Mouse (Mus musculus) heart, embryonic 14.5 days (tissue): ENCODE data around the gene 1700109H08Rik. TPM values are rescaled to one million over a fixed set of nuclear protein-coding genes. Genes with fewer than 3 reads are reported as not detected.

Experiments used
- ATAC-seq: fragments of 200-750 bp; cut with Nextera tagmentation; 2 replicates; pipeline ENCODE4 v1.8.0; 2017; ENCODE audit warnings: low read depth, moderate TSS enrichment; ENCODE audit not compliant: insufficient number of reproducible peaks, insufficient read depth, low FRiP score
- H3K27ac ChIP-seq, 2 experiments: fragments of 200-500 bp in 1 of 2; fragments of 300-500 bp in 1 of 2; sonication (generic) in 1 of 2; replicated peaks in 1 of 2; 2 replicates each; pipeline ENCODE4 v1.5.1; 2012 to 2014; ENCODE audit warnings: low read depth in 2 of 2, low read length in 2 of 2, control low read depth in 1 of 2, mild to moderate bottlenecking in 1 of 2, mixed read lengths in 1 of 2; ENCODE audit not compliant: control insufficient read depth in 1 of 2, insufficient read depth in 1 of 2
- H3K27me3 ChIP-seq: fragments of 300-500 bp; sonication (generic); 2 replicates; pipeline ENCODE4 v1.6.1; 2014; ENCODE audit warnings: mild to moderate bottlenecking, low read length, control low read depth; ENCODE audit not compliant: control insufficient read depth, insufficient read depth
- H3K36me3 ChIP-seq: fragments of 300-500 bp; sonication (generic); 2 replicates; pipeline ENCODE4 v1.6.1; 2014; ENCODE audit warnings: mild to moderate bottlenecking, control low read depth, low read length, mixed read lengths; ENCODE audit not compliant: control insufficient read depth, insufficient read depth
- H3K4me1 ChIP-seq, 2 experiments: fragments of 200-500 bp in 1 of 2; fragments of 300-500 bp in 1 of 2; sonication (generic) in 1 of 2; 2 replicates each; pipeline ENCODE4 v1.6.1; 2012 to 2014; ENCODE audit warnings: low read length in 2 of 2, control low read depth in 1 of 2, mixed read lengths in 1 of 2; ENCODE audit not compliant: control insufficient read depth in 2 of 2, insufficient read depth in 2 of 2
- H3K4me2 ChIP-seq: fragments of 300-500 bp; sonication (generic); 2 replicates; pipeline ENCODE4 v1.6.1; 2014; ENCODE audit warnings: mild to moderate bottlenecking, low read length
- H3K4me3 ChIP-seq, 2 experiments: fragments of 200-500 bp in 1 of 2; fragments of 300-500 bp in 1 of 2; sonication (generic) in 1 of 2; 2 replicates each; pipeline ENCODE4 v1.5.1; 2012 to 2014; ENCODE audit warnings: low read length in 2 of 2, mild to moderate bottlenecking in 2 of 2, control low read depth in 1 of 2, low read depth in 1 of 2, moderate library complexity in 1 of 2; ENCODE audit not compliant: control insufficient read depth in 1 of 2, insufficient read depth in 1 of 2
- H3K9ac ChIP-seq: fragments of 300-500 bp; sonication (generic); 2 replicates; pipeline ENCODE4 v1.6.1; 2014; ENCODE audit warnings: mild to moderate bottlenecking, low read length
- H3K9me3 ChIP-seq: fragments of 300-500 bp; sonication (generic); 2 replicates; pipeline ENCODE4 v1.6.1; 2016; ENCODE audit warnings: low read length, control low read depth; ENCODE audit not compliant: control insufficient read depth
- WGBS: fragments of 180-500 bp; shearing (Covaris S2); extraction: QIAGEN DNeasy Blood & Tissue Kit; methylation state at CpG from one replicate; pipeline ENCODE4 v1.1.7; 2014; 5-methylcytosine and 5-hydroxymethylcytosine counted together
- polyA plus RNA-seq: library from polyadenylated mRNA; unstranded; fragments of >200 nt; fragmentation: Nextera tagmentation; extraction: Ambion mirVana; gene quantifications from 2 replicates; pipeline ENCODE4 v1.2.1, GENCODE M21; 2014

The 1700109H08Rik gene
- polyA plus RNA-seq, 1 experiment from 2014 or later: 2.9 TPM

GRCm38 (mm10) chr5:3574825-3575224 is 3.5 kb downstream of the 1700109H08Rik start:
- no peaks in the 10 kb centered on the region for H3K4me1 ChIP-seq
- H3K36me3 ChIP-seq: peaks cover 100% of the 10 kb centered on the region
- no peaks in the 10 kb centered on the region for H3K27me3 ChIP-seq
- H3K4me3 ChIP-seq: no peak overlapping the region
- H3K27ac ChIP-seq: no peak overlapping the region
- ATAC-seq: no peak
- WGBS: 95% methylated on average over 2 of the region's 2 CpGs
- H3K4me2 ChIP-seq: no peak overlapping the region
- 0 out of 2 replicates have a peak, but pooled peaks cover 6% of the 10 kb centered on the region for H3K9me3 ChIP-seq
- H3K9ac ChIP-seq: no peak overlapping the region

GRCm38 (mm10) chr5:3577939-3578338 is 6.6 kb downstream of the 1700109H08Rik start:
- 94% methylated on average over 2 of the region's 2 CpGs for WGBS
- H3K9me3 ChIP-seq: 0 out of 2 replicates have a peak, but pooled peaks cover 6% of the 10 kb centered on the region
- no peak overlapping the region for H3K4me3 ChIP-seq
- no peak overlapping the region for H3K9ac ChIP-seq
- H3K4me2 ChIP-seq: no peak overlapping the region
- no peak for ATAC-seq
- no peak overlapping the region for H3K27ac ChIP-seq
- peaks cover 100% of the 10 kb centered on the region for H3K36me3 ChIP-seq
- H3K4me1 ChIP-seq: no peaks in the 10 kb centered on the region
- H3K27me3 ChIP-seq: no peaks in the 10 kb centered on the region

GRCm38 (mm10) chr5:3579066-3579465 is 7.7 kb downstream of the 1700109H08Rik start:
- no peak overlapping the region for H3K27ac ChIP-seq
- no peak overlapping the region for H3K4me2 ChIP-seq
- 0 out of 2 replicates have a peak, but pooled peaks cover 6% of the 10 kb centered on the region for H3K9me3 ChIP-seq
- 93% methylated on average over 7 of the region's 7 CpGs for WGBS
- H3K27me3 ChIP-seq: no peaks in the 10 kb centered on the region
- H3K4me3 ChIP-seq: no peak overlapping the region
- H3K9ac ChIP-seq: no peak overlapping the region
- H3K4me1 ChIP-seq: no peaks in the 10 kb centered on the region
- peaks cover 100% of the 10 kb centered on the region for H3K36me3 ChIP-seq
- ATAC-seq: no peak

GRCm38 (mm10) chr5:3595693-3596398 is 24.5 kb downstream of the 1700109H08Rik start, which contains the start of gene Pex1:
Gene Pex1, plus strand, starts transcription at chr5:3596066.
- H3K9me3 ChIP-seq: no peaks in the 10 kb centered on the region
- H3K36me3 ChIP-seq: peaks cover 7% of the 10 kb centered on the region
- peak; percentile 98 for ATAC-seq
- peak within 1 kb of the TSS; percentile 84 for H3K9ac ChIP-seq
- H3K4me1 ChIP-seq: peaks cover 3 to 18% of the 10 kb centered on the region in 2 experiments; a peak in 3 of 4 replicates
- H3K4me2 ChIP-seq: peak within 1 kb of the TSS; percentile 98
- no peaks in the 10 kb centered on the region for H3K27me3 ChIP-seq
- H3K4me3 ChIP-seq: peak within 1 kb of the TSS; percentile 91 to 98
- under 1% methylated on average over 50 of the region's 50 CpGs for WGBS
- H3K27ac ChIP-seq: peak within 1 kb of the TSS; percentile 73 to 78

GRCm38 (mm10) chr5:3596399-3596766 is 25.0 kb downstream of the 1700109H08Rik start, which contains the start of gene Rbm48:
Gene Rbm48, minus strand, starts transcription at chr5:3596585.
- WGBS: 0% methylated on average over 30 of the region's 31 CpGs

GRCm38 (mm10) chr5:3597171-3597570 is 25.8 kb downstream of the 1700109H08Rik start:
- peak overlapping the region; percentile 84 for H3K9ac ChIP-seq
- H3K4me2 ChIP-seq: peak overlapping the region; percentile 87
- no peaks in the 10 kb centered on the region for H3K36me3 ChIP-seq
- ATAC-seq: no peak
- peak overlapping the region in 1 of 2 experiments; percentile 91; a peak in 2 of 4 replicates for H3K4me3 ChIP-seq
- no peaks in the 10 kb centered on the region for H3K9me3 ChIP-seq
- no peaks in the 10 kb centered on the region for H3K27me3 ChIP-seq
- H3K4me1 ChIP-seq: peaks cover 3 to 18% of the 10 kb centered on the region in 2 experiments; a peak in 3 of 4 replicates
- no peak overlapping the region for H3K27ac ChIP-seq

More at GRCm38 (mm10) chr5:3596399-3596766, 25.0 kb downstream of the 1700109H08Rik start, which contains the start of gene Rbm48:
- no peaks in the 10 kb centered on the region for H3K27me3 ChIP-seq
- ATAC-seq: peak; percentile 74
- no peaks in the 10 kb centered on the region for H3K9me3 ChIP-seq
- peak within 1 kb of the TSS; percentile 84 for H3K9ac ChIP-seq
- peak within 1 kb of the TSS; percentile 73 to 78 for H3K27ac ChIP-seq
- H3K4me3 ChIP-seq: peak within 1 kb of the TSS; percentile 91 to 98
- H3K36me3 ChIP-seq: peaks cover 2% of the 10 kb centered on the region
- H3K4me2 ChIP-seq: peak within 1 kb of the TSS; percentile 98
- peaks cover 3 to 18% of the 10 kb centered on the region in 2 experiments; a peak in 3 of 4 replicates for H3K4me1 ChIP-seq

GRCm38 (mm10) chr5:3598766-3599165 is 27.4 kb downstream of the 1700109H08Rik start:
- WGBS: 91% methylated on average over 5 of the region's 5 CpGs
- Histone ChIP-seq H3K27me3 (no peaks in the 10 kb centered on the region), H3K9me3 (no peaks in the 10 kb centered on the region), H3K4me1 (peaks cover 3 to 18% of the 10 kb centered on the region in 2 experiments; a peak in 3 of 4 replicates), H3K4me3 (no peak overlapping the region), H3K9ac (no peak overlapping the region), H3K27ac (no peak overlapping the region), H3K4me2 (no peak overlapping the region), H3K36me3 (no peaks in the 10 kb centered on the region)
- ATAC-seq: no peak
